Mouse (Mus musculus) hindbrain, postnatal 0 days (tissue): ENCODE data around the gene Zfp638. TPM values are rescaled to one million over a fixed set of nuclear protein-coding genes. Genes with fewer than 3 reads are reported as not detected.
A peak's percentile ranks its signal among the peaks of the same experiment; 100 is the strongest.

Experiments used
- ATAC-seq: fragments of 200-750 bp; cut with Nextera tagmentation; 2 replicates; pipeline ENCODE4 v1.8.0; 2017; ENCODE audit warnings: mild to moderate bottlenecking, moderate TSS enrichment, moderate library complexity
- DNase-seq: peaks from one replicate; pipeline ENCODE4 v3.0.0-alpha.2; 2015; ENCODE audit warnings: low spot score
- H3K27ac ChIP-seq: fragments of 300-500 bp; sonication (generic); 2 replicates; pipeline ENCODE4 v1.5.1; 2014; ENCODE audit warnings: mild to moderate bottlenecking
- H3K27me3 ChIP-seq: fragments of 300-500 bp; sonication (generic); 2 replicates; pipeline ENCODE4 v1.6.1; 2014; ENCODE audit warnings: low read length, mixed read lengths; ENCODE audit not compliant: insufficient read depth
- H3K36me3 ChIP-seq: fragments of 300-500 bp; sonication (generic); 2 replicates; pipeline ENCODE4 v1.6.1; 2014; ENCODE audit warnings: low read length, mixed read lengths; ENCODE audit not compliant: insufficient read depth
- H3K4me1 ChIP-seq: fragments of 300-500 bp; sonication (generic); 2 replicates; pipeline ENCODE4 v1.6.1; 2014; ENCODE audit warnings: antibody characterized with exemption, low read length, mixed read lengths; ENCODE audit not compliant: insufficient read depth
- H3K4me2 ChIP-seq: fragments of 300-500 bp; sonication (generic); 2 replicates; pipeline ENCODE4 v1.6.1; 2014; ENCODE audit warnings: low read depth, mild to moderate bottlenecking, low read length, moderate library complexity, mixed read lengths
- H3K4me3 ChIP-seq: fragments of 300-500 bp; sonication (generic); 2 replicates; pipeline ENCODE4 v1.5.1; 2014; ENCODE audit warnings: low read length
- H3K9ac ChIP-seq: fragments of 300-500 bp; sonication (generic); replicated peaks from 2 replicates; pipeline ENCODE4 v1.6.1; 2014; ENCODE audit warnings: mild to moderate bottlenecking, low read length, moderate library complexity, mixed read lengths
- H3K9me3 ChIP-seq: fragments of 300-500 bp; sonication (generic); 2 replicates; pipeline ENCODE4 v1.6.1; 2016; ENCODE audit warnings: low read length, mixed read lengths
- CTCF ChIP-seq: IDR thresholded peaks from 2 replicates; pipeline ENCODE4 v1.5.1; 2016; ENCODE audit warnings: antibody characterized with exemption, control low read depth, low read depth
- WGBS: fragments of 180-500 bp; shearing (Covaris S2); extraction: QIAGEN DNeasy Blood & Tissue Kit; methylation state at CpG from one replicate; pipeline ENCODE4 v1.1.7; 2014; 5-methylcytosine and 5-hydroxymethylcytosine counted together
- polyA plus RNA-seq: library from polyadenylated mRNA; unstranded; fragments of >200 nt; fragmentation: Nextera tagmentation; extraction: Ambion mirVana; gene quantifications from 2 replicates; pipeline ENCODE4 v1.2.1, GENCODE M21; 2015
- total RNA-seq: library from RNA; depleted of rRNA; stranded (reverse); fragments of >200 nt; gene quantifications from 2 replicates; pipeline ENCODE4 v1.2.3, GENCODE M21; 2014

Gene Zfp638
- total and polyA plus RNA-seq, 2 experiments from 2014 or later: 55.2 to 91.2 TPM

DNA sequence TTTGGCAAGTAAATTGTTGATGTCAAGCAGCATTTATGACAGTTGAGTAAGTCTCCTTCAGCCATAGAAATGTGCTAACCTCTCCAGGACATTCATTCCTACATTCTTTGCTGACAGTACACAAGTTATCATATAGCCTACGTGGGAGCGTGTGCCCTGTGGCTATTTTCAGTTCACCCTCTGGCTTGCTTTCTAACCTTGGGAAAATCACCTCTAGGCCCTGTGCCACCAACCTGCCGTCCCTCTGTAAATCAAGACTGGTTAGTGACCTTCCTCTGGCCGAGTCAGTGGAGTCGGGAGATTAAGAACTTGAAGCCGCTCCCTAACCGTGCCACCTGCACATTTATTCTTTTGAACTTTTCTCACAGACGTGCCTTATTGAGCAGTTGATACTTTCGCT lies 6.9 kb upstream of the Zfp638 start:
- DNase-seq (no peak), ATAC-seq (no peak)
- H3K27ac ChIP-seq: no peak overlapping the region
- H3K27me3 ChIP-seq: no peaks in the 10 kb centered on the region
- no peak overlapping the region for H3K9ac ChIP-seq
- H3K4me1 ChIP-seq: no peaks in the 10 kb centered on the region
- H3K36me3 ChIP-seq: no peaks in the 10 kb centered on the region
- no peak overlapping the region for H3K4me2 ChIP-seq
- 90% methylated on average over 9 of the region's 9 CpGs for WGBS
- no peak for TF ChIP-seq CTCF
- H3K9me3 ChIP-seq: no peaks in the 10 kb centered on the region
- H3K4me3 ChIP-seq: no peak overlapping the region

DNA sequence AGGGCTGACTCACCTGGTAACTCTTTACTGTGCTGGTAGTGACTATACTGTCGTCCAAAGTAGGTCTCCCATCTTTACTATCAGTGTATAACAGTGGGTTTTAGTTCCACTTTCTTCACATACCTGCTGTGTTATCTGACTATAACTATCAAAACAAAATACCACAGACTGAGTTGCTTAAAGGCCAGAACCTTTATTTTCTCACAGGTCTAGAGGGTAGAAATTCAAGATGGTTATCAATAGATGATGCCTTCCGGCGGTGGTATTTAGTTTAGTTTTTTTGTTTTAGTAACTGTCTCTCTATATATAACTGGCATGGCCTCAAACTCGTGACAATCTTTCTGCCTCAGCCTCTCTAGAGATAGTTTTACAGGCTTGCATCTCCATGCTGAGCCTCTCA lies 3.4 kb upstream of the Zfp638 start:
- Histone ChIP-seq H3K4me1 (peaks cover 4% of the 10 kb centered on the region; the same call in 1 of the 2 replicates), H3K27ac (no peak overlapping the region), H3K9me3 (no peaks in the 10 kb centered on the region), H3K27me3 (no peaks in the 10 kb centered on the region), H3K36me3 (no peaks in the 10 kb centered on the region), H3K4me2 (no peak overlapping the region), H3K4me3 (no peak overlapping the region), H3K9ac (no peak overlapping the region)
- ATAC-seq: no peak
- TF ChIP-seq CTCF: no peak
- no peak for DNase-seq
- 72% methylated on average over 4 of the region's 4 CpGs for WGBS

DNA sequence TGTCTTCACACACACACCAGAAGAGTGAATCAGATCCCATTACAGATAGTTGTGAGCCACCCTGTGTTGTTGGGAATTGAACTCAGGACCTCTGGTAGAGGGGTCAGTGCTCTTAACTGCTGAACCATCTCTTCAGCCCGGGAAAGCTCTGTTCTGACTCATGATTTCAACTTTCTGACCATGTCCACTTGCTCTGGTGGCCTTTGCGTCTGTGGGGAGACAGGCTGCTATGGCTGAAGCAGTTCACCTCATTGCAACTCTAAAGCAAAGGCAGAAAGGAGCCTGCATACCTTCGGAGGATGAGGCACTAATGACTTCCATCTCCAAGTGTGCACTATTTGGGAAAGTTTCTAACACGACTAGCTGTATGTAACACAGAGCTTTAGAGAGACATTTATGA lies 486 bp upstream of the Zfp638 start:
- Histone ChIP-seq H3K36me3 (no peaks in the 10 kb centered on the region), H3K27me3 (no peaks in the 10 kb centered on the region), H3K4me2 (peak overlapping the region; percentile 99), H3K9me3 (no peaks in the 10 kb centered on the region), H3K4me1 (peaks cover 4% of the 10 kb centered on the region; the same call in 1 of the 2 replicates), H3K9ac (no peak overlapping the region), H3K27ac (no peak overlapping the region), H3K4me3 (peak overlapping the region; percentile 71)
- WGBS: 39% methylated on average over 4 of the region's 4 CpGs
- DNase-seq (no peak), ATAC-seq (no peak)
- TF ChIP-seq CTCF: no peak

DNA sequence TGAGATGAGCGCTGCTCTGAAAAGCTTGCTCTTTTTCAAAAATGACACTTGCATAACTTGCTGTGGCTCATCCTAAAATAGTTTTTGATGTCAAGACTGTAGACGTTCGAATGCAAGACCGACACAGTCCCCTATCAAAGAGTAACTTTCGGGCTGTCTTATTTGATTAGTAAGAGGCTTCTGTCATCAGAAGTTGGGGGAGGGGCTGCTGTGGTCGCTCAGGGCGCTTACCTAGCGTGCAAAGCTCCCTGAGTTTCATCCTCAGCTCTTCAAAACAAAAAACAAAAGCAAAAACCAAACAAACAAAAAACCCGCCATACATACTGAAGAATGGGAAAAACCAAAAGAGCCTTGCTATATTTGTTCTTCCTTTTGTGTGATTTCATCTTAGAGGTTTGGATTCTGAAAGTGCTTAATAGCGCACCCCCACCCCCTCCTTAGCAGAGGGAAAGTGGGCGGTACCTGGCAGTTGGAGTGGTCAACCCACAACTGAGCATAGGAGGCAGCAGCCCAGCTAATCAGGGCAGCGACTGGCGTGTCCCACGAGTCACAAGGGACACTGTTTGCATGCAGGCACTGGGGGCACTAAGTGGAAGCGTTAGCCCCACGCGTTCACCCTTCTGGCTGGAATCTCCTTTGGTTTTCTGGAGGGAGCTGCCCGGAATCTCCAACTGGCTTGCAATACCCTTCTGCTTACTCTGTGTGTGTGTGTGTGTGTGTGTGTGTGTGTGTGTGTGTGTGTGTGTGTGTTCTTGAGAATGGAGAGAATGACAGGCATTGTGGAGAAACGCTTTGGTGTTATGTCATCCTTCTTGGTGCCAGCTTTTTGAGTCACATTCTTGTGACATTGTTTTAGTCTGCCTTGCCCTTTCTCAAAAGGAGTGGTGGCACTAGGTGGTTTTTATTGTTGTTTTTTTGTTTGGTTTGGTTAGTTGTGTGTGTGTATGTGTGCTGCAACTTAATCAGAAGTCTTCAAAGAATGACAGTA lies 983 bp downstream of the Zfp638 start:
- Histone ChIP-seq H3K27me3 (no peaks in the 10 kb centered on the region), H3K36me3 (no peaks in the 10 kb centered on the region), H3K4me1 (peaks cover 4% of the 10 kb centered on the region; the same call in 1 of the 2 replicates), H3K4me2 (peak overlapping the region; percentile 99), H3K9ac (peak overlapping the region; percentile 70), H3K9me3 (no peaks in the 10 kb centered on the region), H3K27ac (peak overlapping the region; percentile 66), H3K4me3 (peak overlapping the region; percentile 71)
- peak; percentile 30; the same call in 1 of the 2 replicates for TF ChIP-seq CTCF
- ATAC-seq (peak; percentile 69), DNase-seq (peak; percentile 73)
- 1% methylated on average over 19 of the region's 19 CpGs for WGBS

DNA sequence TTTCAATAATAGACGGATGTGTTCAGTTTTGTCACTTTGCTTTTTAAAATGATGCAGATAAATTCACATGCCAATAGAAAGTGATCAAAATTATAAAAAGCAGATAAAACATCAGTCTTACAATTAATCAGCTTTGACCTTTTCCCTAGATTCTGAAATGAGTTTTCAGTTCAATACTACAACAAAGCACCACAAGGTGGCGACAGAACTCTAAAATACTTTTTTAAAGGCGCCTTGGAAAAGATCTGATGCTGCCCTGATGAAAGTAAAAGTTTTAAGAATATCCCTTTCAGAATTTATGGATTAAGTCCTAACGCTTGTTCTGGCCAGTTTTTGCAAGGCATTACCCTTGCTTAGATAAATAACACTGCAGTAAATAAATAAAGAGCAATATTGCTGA lies 12.9 kb downstream of the Zfp638 start:
- WGBS: under 1% methylated on average over 4 of the region's 4 CpGs
- peak overlapping the region; percentile 26; the same call in 1 of the 2 replicates for H3K4me2 ChIP-seq
- H3K9me3 ChIP-seq: no peaks in the 10 kb centered on the region
- DNase-seq: peak; percentile 84
- ATAC-seq: no peak
- H3K4me1 ChIP-seq: no peaks in the 10 kb centered on the region
- TF ChIP-seq CTCF: peak; percentile 75
- no peaks in the 10 kb centered on the region for H3K36me3 ChIP-seq
- H3K27ac ChIP-seq: no peak overlapping the region
- H3K4me3 ChIP-seq: no peak overlapping the region
- no peak overlapping the region for H3K9ac ChIP-seq
- H3K27me3 ChIP-seq: no peaks in the 10 kb centered on the region

DNA sequence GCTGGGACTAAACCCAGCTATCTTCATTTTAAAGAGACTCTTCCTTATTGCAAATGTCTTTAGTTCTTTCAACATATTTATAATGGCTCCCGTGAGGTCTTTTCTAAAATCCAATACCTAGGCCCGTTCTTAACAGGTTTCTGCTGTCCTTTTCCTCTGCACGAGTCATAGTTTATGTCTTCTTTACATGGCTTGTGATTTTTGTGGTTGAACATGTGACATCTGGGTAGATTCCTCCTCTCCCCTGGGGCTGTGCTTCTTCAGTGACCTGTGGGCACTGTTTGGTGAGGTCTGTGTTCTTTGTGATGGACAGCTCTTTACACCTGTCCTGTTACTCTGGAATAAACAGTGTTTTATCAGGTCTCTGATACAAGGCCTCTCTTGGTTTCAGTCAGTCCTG lies 19.9 kb downstream of the Zfp638 start:
- WGBS: 87% methylated on average over 3 of the region's 3 CpGs
- TF ChIP-seq CTCF: no peak
- H3K27ac ChIP-seq: no peak overlapping the region
- no peaks in the 10 kb centered on the region for H3K9me3 ChIP-seq
- H3K4me3 ChIP-seq: no peak overlapping the region
- H3K4me2 ChIP-seq: no peak overlapping the region
- ATAC-seq (no peak), DNase-seq (no peak)
- no peak overlapping the region for H3K9ac ChIP-seq
- H3K27me3 ChIP-seq: no peaks in the 10 kb centered on the region
- no peaks in the 10 kb centered on the region for H3K4me1 ChIP-seq
- H3K36me3 ChIP-seq: no peaks in the 10 kb centered on the region

DNA sequence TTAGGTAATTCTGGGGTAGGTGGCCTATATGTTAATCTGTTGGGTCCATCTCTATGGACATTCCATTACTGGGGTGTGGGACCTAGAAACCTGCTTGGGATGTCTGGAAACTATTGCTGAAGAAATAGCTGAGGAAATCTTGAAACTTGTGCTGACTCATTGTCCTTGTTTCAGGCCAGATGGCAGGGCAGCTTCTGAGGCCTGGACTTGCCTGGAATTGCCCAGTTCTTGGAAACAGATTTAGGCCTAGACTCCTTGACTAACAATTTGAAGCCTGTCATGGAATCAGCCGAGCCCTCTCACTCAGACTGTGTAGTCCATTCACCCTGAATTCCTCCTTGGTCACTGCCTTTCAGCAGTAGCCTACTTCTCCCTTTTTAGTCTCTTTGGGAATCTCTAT lies 21.9 kb downstream of the Zfp638 start:
- Histone ChIP-seq H3K4me2 (no peak overlapping the region), H3K4me3 (no peak overlapping the region), H3K9ac (no peak overlapping the region), H3K27ac (no peak overlapping the region), H3K9me3 (no peaks in the 10 kb centered on the region), H3K4me1 (no peaks in the 10 kb centered on the region), H3K27me3 (no peaks in the 10 kb centered on the region), H3K36me3 (no peaks in the 10 kb centered on the region)
- no peak for TF ChIP-seq CTCF
- WGBS: 84% methylated on average over 1 of the region's 1 CpGs
- DNase-seq: no peak
- ATAC-seq: no peak
